Mouse (Mus musculus) limb, embryonic 10.5 days (tissue): ENCODE measurements around the gene Slc25a22. TPM values are rescaled to one million over a fixed set of nuclear protein-coding genes. Genes with fewer than 3 reads are reported as not detected.

ENCODE experiments used
- DNase-seq: peaks from one replicate; pipeline ENCODE4 v3.0.0-alpha.2; 2017; ENCODE audit warnings: low spot score
- H3K27ac ChIP-seq: fragments of 300-500 bp; sonication (generic); 2 replicates; pipeline ENCODE4 v1.5.1; 2016; ENCODE audit warnings: mild to moderate bottlenecking
- H3K27me3 ChIP-seq: fragments of 300-500 bp; sonication (generic); 2 replicates; pipeline ENCODE4 v1.6.1; 2016; ENCODE audit warnings: low read depth, mild to moderate bottlenecking; ENCODE audit not compliant: poor library complexity, severe bottlenecking
- H3K36me3 ChIP-seq: fragments of 300-500 bp; sonication (generic); 2 replicates; pipeline ENCODE4 v1.6.1; 2016; ENCODE audit warnings: mild to moderate bottlenecking, moderate library complexity
- H3K4me1 ChIP-seq: fragments of 300-500 bp; sonication (generic); 2 replicates; pipeline ENCODE4 v1.6.1; 2016
- H3K4me3 ChIP-seq: fragments of 300-500 bp; sonication (generic); 2 replicates; pipeline ENCODE4 v1.5.1; 2016; ENCODE audit warnings: mild to moderate bottlenecking, moderate library complexity
- H3K9me3 ChIP-seq: fragments of 300-500 bp; sonication (generic); replicated peaks from 2 replicates; pipeline ENCODE4 v1.6.1; 2016; ENCODE audit warnings: mild to moderate bottlenecking
- WGBS: fragments of 180-500 bp; shearing (Covaris S2); methylation state at CpG from one replicate; pipeline ENCODE4 v1.1.7; 2016; 5-methylcytosine and 5-hydroxymethylcytosine counted together
- polyA plus RNA-seq: library from polyadenylated mRNA; unstranded; fragments of >200 nt; fragmentation: Nextera tagmentation; extraction: Ambion mirVana; gene quantifications from 2 replicates; pipeline ENCODE4 v1.2.1, GENCODE M21; 2016

The Slc25a22 gene
- polyA plus RNA-seq, 1 experiment from 2014 or later, result 43.6 TPM

DNA sequence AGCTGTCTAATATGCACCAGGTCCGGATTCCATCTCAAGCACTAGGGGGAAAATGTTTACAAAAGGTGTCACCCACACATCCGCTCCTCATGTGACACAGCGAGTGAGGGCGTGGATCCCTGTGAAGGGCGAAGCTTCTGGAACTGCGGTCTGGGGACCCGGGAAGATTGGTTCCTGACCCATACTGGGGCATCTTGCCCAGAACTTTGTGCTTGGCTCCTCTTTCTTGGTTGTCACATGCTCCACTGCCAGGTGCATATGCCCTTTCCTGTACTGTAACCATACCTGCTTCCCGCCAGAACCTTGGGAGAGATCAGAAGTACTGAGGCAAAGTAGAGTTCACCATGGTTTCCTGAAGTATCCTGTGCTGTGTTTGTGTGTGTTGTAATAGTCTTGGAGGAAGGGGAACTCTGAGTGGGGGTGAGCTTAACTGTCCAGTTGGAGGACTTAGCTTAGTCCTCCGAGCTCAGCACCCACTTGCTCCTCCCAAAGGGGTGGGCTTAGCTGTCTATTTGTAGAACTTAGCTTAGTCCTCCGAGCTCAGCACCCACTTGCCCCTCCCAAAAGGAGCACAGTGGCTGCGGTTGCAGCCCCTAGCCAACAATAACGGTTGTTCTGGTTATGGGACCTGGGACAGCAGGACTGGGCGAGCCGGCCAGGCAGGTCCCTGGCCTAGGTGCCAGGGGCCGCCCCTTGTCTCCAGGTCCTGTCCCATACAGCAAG lies 22.9 kb upstream of the Slc25a22 start, which contains the start of gene Cracr2b:
Gene Cracr2b (plus strand): TSS at position 704 of the 723 bp plus-strand sequence.
- no peak for DNase-seq
- peaks cover 91% of the 10 kb centered on the region for H3K27me3 ChIP-seq
- H3K9me3 ChIP-seq, result no peaks in the 10 kb centered on the region
- H3K27ac ChIP-seq, result peak within 1 kb of the TSS; percentile 68
- H3K36me3 ChIP-seq, result peaks cover 5% of the 10 kb centered on the region; the same call in 1 of the 2 replicates
- peak within 1 kb of the TSS; percentile 59 for H3K4me3 ChIP-seq
- H3K4me1 ChIP-seq, result peaks cover 62% of the 10 kb centered on the region
- WGBS, result 75% methylated on average over 15 of the region's 15 CpGs

DNA sequence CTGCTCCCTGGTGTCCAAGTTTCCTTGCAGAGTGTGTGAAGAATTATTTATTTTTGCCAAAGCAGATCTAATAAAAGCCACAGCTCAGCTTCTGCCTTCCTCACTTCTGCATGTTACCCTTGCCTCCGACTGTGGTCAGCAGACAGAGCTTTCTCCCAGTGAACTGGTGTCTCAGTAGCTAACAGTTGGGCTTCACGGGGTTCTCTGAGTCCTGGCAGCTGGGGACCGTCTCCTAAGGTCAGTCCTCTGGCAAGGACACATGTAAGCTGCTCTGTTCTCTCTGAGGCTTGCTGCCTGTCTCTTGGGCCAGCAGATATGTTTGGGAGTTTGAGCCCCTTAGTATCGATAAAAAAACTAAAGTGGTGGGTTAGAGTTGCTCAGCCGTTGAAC lies 22.3 kb upstream of the Slc25a22 start:
- 78% methylated on average over 5 of the region's 5 CpGs for WGBS
- peaks cover 5% of the 10 kb centered on the region; the same call in 1 of the 2 replicates for H3K36me3 ChIP-seq
- peaks cover 86% of the 10 kb centered on the region for H3K27me3 ChIP-seq
- H3K4me3 ChIP-seq, result no peak overlapping the region
- H3K9me3 ChIP-seq, result no peaks in the 10 kb centered on the region
- H3K4me1 ChIP-seq, result peaks cover 62% of the 10 kb centered on the region
- no peak for DNase-seq
- 0 out of 2 replicates have a peak overlapping the region, but pooled peaks have one; percentile 11 for H3K27ac ChIP-seq

DNA sequence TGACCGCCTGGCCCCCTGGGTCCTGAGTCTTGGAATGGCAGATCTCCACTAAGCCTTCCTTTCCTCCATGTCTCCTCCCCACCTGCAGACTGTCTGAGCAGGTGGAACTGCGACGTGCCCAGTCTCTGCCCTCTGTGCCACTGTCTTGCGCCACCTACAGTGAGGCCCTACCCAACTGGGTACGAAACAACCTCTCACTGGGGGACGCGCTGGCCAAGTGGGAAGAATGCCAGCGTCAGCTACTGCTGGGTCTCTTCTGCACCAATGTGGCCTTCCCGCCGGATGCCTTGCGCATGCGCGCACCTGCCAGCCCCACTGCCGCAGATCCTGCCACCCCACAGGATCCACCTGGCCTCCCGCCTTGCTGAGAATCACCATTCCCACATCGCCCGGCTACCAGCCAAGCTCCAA lies 21.6 kb upstream of the Slc25a22 start:
- H3K4me1 ChIP-seq, result peaks cover 62% of the 10 kb centered on the region
- H3K4me3 ChIP-seq, result no peak overlapping the region
- 85% methylated on average over 17 of the region's 17 CpGs for WGBS
- DNase-seq, result no peak
- H3K36me3 ChIP-seq, result peaks cover 5% of the 10 kb centered on the region; the same call in 1 of the 2 replicates
- H3K27ac ChIP-seq, result no peak overlapping the region
- H3K9me3 ChIP-seq, result no peaks in the 10 kb centered on the region
- H3K27me3 ChIP-seq, result peaks cover 79% of the 10 kb centered on the region

DNA sequence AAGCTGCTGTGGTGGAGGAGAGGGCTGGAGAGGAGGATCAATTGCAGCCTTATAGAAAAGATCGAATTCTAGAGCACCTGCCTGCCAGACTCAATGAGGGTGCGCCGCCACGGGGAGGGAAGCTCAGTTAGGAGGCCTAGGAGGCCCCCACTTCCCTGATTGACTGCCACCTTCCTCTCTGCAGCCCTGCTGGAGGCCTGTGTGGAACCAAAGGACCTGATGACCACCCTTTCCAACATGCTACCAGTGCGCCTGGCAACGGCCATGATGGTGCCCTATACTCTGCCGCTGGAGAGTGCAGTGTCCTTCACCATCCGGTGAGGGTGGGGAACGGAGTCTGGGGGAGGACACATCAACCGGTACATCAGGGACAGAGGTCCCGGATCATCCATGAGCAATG lies 21.0 kb upstream of the Slc25a22 start:
- no peak overlapping the region for H3K27ac ChIP-seq
- WGBS, result 87% methylated on average over 11 of the region's 11 CpGs
- no peaks in the 10 kb centered on the region for H3K9me3 ChIP-seq
- no peak for DNase-seq
- H3K4me1 ChIP-seq, result peaks cover 56% of the 10 kb centered on the region
- peaks cover 5% of the 10 kb centered on the region; the same call in 1 of the 2 replicates for H3K36me3 ChIP-seq
- peaks cover 73% of the 10 kb centered on the region for H3K27me3 ChIP-seq
- no peak overlapping the region for H3K4me3 ChIP-seq

DNA sequence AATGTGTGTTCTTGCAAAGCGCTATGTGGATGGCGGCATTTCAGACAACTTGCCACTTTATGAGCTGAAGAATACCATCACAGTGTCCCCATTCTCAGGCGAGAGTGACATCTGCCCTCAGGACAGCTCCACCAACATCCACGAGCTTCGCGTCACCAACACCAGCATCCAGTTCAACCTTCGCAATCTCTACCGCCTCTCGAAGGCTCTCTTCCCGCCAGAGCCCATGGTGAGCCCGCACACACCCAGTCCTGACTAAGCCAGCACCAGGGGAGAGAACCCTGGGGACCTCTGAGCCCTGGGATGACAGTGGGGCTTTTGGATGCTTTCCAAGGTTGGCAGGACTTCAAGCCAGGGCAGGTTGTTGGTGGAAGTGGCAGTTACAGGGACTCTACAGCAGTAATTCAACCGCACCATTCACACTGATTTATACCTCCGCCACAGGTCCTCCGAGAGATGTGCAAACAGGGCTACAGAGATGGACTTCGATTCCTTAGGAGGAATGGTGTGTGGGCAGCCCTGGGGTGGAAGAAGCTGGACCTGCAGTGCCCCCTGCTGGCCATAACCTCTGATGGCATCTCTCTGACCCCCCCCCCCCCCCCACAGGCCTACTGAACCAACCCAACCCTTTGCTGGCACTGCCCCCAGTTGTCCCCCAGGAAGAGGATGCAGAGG lies 20.4 kb upstream of the Slc25a22 start:
- no peak overlapping the region for H3K4me3 ChIP-seq
- peaks cover 51% of the 10 kb centered on the region for H3K4me1 ChIP-seq
- peak; percentile 68 for DNase-seq
- H3K36me3 ChIP-seq, result peaks cover 5% of the 10 kb centered on the region; the same call in 1 of the 2 replicates
- 81% methylated on average over 15 of the region's 15 CpGs for WGBS
- no peaks in the 10 kb centered on the region for H3K9me3 ChIP-seq
- no peak overlapping the region for H3K27ac ChIP-seq
- peaks cover 67% of the 10 kb centered on the region for H3K27me3 ChIP-seq

DNA sequence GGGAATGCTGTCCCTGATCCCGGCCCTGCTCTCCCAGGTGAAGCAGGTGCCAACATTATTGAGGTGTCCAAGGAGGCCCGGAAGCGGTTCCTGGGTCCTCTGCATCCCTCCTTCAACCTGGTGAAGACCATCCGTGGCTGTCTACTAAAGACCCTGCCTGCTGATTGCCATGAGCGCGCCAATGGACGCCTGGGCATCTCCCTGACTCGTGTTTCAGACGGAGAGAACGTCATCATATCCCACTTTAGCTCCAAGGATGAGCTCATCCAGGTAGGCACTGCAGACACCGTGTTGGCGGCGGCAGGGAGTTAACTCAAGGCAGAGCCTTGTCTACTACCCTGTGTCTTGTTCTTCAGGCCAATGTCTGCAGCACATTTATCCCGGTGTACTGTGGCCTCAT lies 19.5 kb upstream of the Slc25a22 start:
- Histone ChIP-seq H3K9me3 (no peaks in the 10 kb centered on the region), H3K36me3 (peaks cover 7% of the 10 kb centered on the region), H3K27ac (no peak overlapping the region), H3K27me3 (peaks cover 58% of the 10 kb centered on the region), H3K4me3 (no peak overlapping the region), H3K4me1 (peaks cover 42% of the 10 kb centered on the region)
- DNase-seq, result no peak
- WGBS, result 91% methylated on average over 14 of the region's 14 CpGs

DNA sequence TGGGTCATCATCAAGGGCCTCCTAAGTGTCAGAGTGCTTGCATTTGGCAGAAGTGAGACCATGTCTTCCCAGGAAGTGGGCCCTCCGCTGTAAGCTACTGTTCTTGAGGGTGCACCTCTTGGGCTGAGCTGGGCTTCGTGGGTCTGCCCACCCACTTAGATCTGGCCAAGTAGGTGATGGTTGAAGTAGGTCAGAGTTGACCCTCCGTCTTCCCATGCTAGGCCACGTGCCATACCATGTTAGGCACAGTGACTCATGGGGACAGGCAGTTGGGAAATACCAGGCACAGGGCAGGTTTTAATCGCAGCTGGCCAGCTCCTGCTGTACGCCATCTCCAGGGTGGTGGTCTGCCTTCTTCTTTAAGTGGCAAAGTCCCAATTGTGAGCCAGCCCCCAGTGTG lies 19.0 kb upstream of the Slc25a22 start:
- Histone ChIP-seq H3K36me3 (peaks cover 12% of the 10 kb centered on the region), H3K9me3 (no peaks in the 10 kb centered on the region), H3K27me3 (peaks cover 53% of the 10 kb centered on the region), H3K4me3 (no peak overlapping the region; the same call in 1 of the 2 replicates), H3K4me1 (peaks cover 37% of the 10 kb centered on the region), H3K27ac (no peak overlapping the region)
- no peak for DNase-seq
- WGBS, result 86% methylated on average over 6 of the region's 6 CpGs

DNA sequence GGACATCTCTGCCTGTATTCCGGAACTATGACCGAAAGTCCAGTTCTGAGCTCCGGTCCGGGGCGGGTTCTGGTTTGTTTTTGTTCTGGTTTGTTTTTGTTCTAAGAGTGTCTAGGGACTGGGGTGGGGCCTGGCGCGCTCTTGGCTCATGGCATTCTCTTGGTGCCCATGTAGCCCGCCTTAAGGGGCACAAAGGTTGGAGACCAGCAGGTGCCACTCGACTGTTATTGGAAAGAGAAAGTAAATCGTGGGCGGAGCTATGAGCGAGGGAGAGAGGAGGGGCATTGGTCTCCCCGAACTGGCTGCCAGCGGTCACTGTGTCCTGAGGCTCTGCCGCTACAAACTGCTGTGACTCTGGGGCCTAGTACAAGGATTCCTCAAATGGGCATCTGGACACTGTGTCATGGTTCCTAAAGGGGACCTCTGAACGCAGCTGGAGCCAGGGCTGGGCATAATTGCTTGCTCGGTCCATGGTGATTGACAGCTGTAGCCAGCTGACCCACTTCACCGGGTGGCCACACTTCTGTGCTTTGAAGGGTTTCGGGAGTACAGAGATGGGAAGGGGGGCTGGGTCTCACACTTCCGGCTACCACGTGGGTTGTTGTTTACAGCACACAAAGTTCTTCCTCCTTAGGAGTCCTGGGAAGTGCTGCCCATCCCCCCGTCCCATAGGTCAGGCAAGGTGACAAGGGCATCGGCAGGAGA lies 18.1 kb upstream of the Slc25a22 start:
- peaks cover 21% of the 10 kb centered on the region for H3K36me3 ChIP-seq
- DNase-seq, result peak; percentile 58
- peak overlapping the region; percentile 60 for H3K4me3 ChIP-seq
- H3K27ac ChIP-seq, result peak overlapping the region; percentile 69
- 1% methylated on average over 23 of the region's 23 CpGs for WGBS
- no peaks in the 10 kb centered on the region for H3K9me3 ChIP-seq
- peaks cover 44% of the 10 kb centered on the region for H3K27me3 ChIP-seq
- H3K4me1 ChIP-seq, result peaks cover 29% of the 10 kb centered on the region

DNA sequence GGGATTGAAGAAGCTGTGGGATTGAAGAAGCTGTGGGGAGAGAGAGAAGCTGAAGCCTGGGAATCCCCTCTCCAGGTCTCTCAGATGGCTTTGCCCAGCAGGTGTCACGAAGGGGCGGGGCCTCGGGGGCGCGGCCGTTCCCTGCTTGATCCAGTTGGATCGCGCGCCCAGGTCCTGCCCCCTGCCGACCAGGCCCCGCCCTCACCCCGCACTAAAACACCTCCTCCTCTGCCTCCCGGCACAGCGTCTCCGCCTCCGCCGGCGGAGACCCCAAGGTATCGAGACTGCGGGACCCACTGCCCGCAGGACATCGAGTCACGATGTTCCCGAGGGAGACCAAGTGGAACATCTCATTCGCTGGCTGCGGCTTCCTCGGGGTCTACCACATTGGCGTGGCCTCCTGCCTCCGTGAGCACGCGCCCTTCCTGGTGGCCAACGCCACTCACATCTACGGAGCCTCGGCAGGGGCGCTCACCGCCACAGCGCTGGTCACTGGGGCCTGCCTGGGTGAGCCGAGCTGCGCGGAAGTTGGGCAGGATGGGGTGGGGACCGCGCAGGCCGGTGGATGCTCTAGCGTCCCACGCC lies 17.4 kb upstream of the Slc25a22 start, which contains the start of gene Pnpla2:
Gene Pnpla2 (plus strand): TSS at position 232 of the 585 bp plus-strand sequence.
- Histone ChIP-seq H3K27me3 (peaks cover 37% of the 10 kb centered on the region), H3K27ac (peak within 1 kb of the TSS; percentile 69), H3K4me3 (peak within 1 kb of the TSS; percentile 60), H3K36me3 (peaks cover 28% of the 10 kb centered on the region), H3K4me1 (peaks cover 28% of the 10 kb centered on the region), H3K9me3 (no peaks in the 10 kb centered on the region)
- DNase-seq, result peak; percentile 93
- under 1% methylated on average over 45 of the region's 45 CpGs for WGBS

DNA sequence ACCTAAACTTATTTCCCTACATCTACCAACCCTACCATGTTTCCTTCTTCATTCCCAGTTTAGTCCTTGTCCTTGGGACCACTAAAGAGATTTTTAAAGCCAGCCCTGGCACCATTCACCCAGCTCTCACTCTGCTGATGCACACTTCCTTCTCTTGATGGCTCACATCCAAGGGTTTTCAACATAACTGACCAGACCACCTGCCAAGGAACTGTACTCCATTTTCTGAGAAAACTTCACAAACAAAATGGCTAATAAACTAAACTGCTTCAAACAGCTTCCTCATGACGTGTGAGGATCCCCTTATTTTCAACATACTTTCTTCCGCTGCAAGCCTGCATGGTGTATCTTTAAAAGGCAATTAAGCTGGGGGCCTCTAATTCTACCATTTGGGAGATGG lies 15.9 kb upstream of the Slc25a22 start:
- Histone ChIP-seq H3K4me3 (no peak overlapping the region), H3K36me3 (peaks cover 38% of the 10 kb centered on the region), H3K4me1 (peaks cover 33% of the 10 kb centered on the region), H3K9me3 (no peaks in the 10 kb centered on the region), H3K27ac (no peak overlapping the region), H3K27me3 (peaks cover 22% of the 10 kb centered on the region)
- 71% methylated on average over 2 of the region's 2 CpGs for WGBS
- no peak for DNase-seq

DNA sequence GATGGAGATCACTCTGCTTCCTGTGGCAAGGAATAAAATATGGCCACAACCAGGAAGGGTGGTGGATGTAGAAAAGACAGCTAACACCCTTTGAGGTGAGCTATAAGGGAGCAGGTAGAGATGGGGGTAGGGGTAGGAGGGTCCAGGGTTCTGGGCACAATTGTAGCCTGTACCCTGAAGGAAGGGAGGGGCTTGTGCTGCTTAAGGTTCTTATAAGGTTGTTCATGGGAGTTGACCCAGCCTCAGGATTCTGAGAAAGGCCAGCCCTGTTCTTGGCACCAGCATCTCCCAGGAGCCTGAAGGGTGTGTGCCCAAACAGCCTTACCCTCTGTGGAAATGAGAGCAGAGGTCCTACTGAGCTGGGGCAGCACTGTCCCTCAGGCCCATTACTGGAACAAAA lies 14.2 kb upstream of the Slc25a22 start:
- Histone ChIP-seq H3K36me3 (peaks cover 42% of the 10 kb centered on the region), H3K27me3 (peaks cover 7% of the 10 kb centered on the region; the same call in 1 of the 2 replicates), H3K4me1 (peaks cover 39% of the 10 kb centered on the region), H3K9me3 (no peaks in the 10 kb centered on the region), H3K4me3 (no peak overlapping the region), H3K27ac (no peak overlapping the region)
- DNase-seq, result no peak

DNA sequence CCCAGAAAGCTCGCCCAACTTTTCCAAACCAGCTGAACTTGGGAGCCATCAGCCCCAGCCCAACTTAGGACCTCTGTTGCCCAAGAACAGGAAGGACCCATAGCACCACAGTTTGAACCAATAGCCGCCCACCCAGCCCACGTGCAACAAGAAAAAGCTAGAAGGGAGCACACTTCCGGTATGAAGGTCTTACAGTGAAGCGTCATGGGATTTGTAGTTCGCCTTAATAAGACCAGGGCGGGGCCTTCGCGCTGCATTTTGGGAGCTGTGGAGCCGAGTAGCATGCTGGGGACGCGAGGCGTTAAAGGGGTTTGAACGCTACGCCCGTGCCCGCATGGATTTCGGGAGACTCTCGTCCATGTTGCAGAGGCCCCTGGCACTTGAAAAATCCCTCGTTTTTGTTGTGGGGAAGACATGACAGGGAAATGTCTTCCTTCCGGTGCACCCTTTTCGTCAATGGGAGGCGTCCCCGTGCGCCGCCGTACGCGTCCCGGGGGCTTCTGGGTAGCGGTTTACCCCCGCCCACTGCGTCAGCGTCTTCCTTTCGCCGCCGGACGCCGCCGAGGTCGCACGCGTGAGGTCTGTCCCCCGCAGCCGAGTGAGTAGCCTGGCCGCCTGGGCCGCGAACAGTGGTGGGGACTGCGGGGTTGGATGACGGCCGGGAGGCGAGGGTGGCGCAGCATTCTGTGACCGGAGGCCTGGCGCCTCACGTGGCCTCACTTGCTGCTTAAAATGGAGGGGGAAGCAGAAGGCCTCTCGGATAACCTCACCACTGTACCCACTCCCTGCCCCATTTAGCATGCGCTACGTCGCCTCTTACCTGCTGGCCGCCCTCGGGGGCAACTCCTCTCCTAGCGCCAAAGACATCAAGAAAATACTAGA lies 9.7 kb upstream of the Slc25a22 start, which contains the start of gene Rplp2:
Gene Rplp2 (plus strand): TSS at position 261 of the 882 bp plus-strand sequence.
- Histone ChIP-seq H3K36me3 (peaks cover 43% of the 10 kb centered on the region), H3K4me3 (peak within 1 kb of the TSS; percentile 89), H3K4me1 (peaks cover 34% of the 10 kb centered on the region), H3K27ac (peak within 1 kb of the TSS; percentile 96), H3K27me3 (no peaks in the 10 kb centered on the region), H3K9me3 (no peaks in the 10 kb centered on the region)
- peak; percentile 91 for DNase-seq
- under 1% methylated on average over 63 of the region's 63 CpGs for WGBS
